27 mouse cellular contexts compared by ENCODE assay signal in genomic region chr2:45083042-45083441, GRCm38 (mm10). TPM values are rescaled to one million over a fixed set of nuclear protein-coding genes. Genes with fewer than 3 reads are reported as not detected.
DNase-seq lines count a peak whose midpoint lies in the region; ATAC-seq and TF ChIP-seq lines count a peak whose summit lies in the region.
"Had no signal": no experiment of that assay in that cellular context is flagged by ENCODE, and none has a peak within 500 bp of the region (broad histone marks: within the 10 kb centered on the region; RNA-seq: fewer than 3 reads in every experiment).

No protein-coding gene starts in this region.

- no peaks in the 10 kb centered on the region for H3K27me3 ChIP-seq in hindbrain, embryonic 12.5 days
- no peaks in the 10 kb centered on the region for H3K27me3 ChIP-seq in hindbrain, embryonic 14.5 days (ENCODE audit: control insufficient read depth, insufficient read depth, low read length)
- H3K27me3 ChIP-seq in forebrain, embryonic 15.5 days, result no peaks in the 10 kb centered on the region
- H3K27me3 ChIP-seq: embryonic facial prominence, embryonic 13.5 days; midbrain, embryonic 13.5 days; stomach, embryonic 15.5 days had no signal

- H3K9ac ChIP-seq in hindbrain, embryonic 12.5 days, result no peak overlapping the region
- H3K9ac ChIP-seq in hindbrain, embryonic 14.5 days, result no peak overlapping the region
- no peak overlapping the region for H3K9ac ChIP-seq in forebrain, embryonic 15.5 days (replicated peaks)
- H3K9ac ChIP-seq: embryonic facial prominence, embryonic 13.5 days; liver, embryonic 14.5 days; midbrain, embryonic 13.5 days; stomach, embryonic 15.5 days had no signal

- H3K4me1 ChIP-seq in hindbrain, embryonic 12.5 days, result peaks cover 35% of the 10 kb centered on the region
- peaks cover 35% of the 10 kb centered on the region for H3K4me1 ChIP-seq in hindbrain, embryonic 14.5 days (replicated peaks; ENCODE audit: control insufficient read depth, insufficient read depth, low read length)
- H3K4me1 ChIP-seq in cortical plate, adult 2 months (ENCODE audit: control insufficient read depth, insufficient read depth, low read length), result peaks cover 14% of the 10 kb centered on the region
- peaks cover 66% of the 10 kb centered on the region for H3K4me1 ChIP-seq in forebrain, embryonic 15.5 days
- H3K4me1 ChIP-seq: stomach, embryonic 15.5 days had no signal

- H3K4me3 ChIP-seq in hindbrain, embryonic 12.5 days, result no peak overlapping the region
- H3K4me3 ChIP-seq in hindbrain, embryonic 14.5 days (replicated peaks; ENCODE audit: low read length), result no peak overlapping the region
- H3K4me3 ChIP-seq in left cerebral cortex, adult 2 months, result no peak overlapping the region
- no peak overlapping the region for H3K4me3 ChIP-seq in cortical plate, adult 2 months (ENCODE audit: insufficient read depth, low read length)
- H3K4me3 ChIP-seq in forebrain, embryonic 15.5 days, result no peak overlapping the region
- H3K4me3 ChIP-seq: embryonic facial prominence, embryonic 13.5 days; heart, embryonic 10.5 days; midbrain, embryonic 13.5 days; stomach, embryonic 15.5 days had no signal

- 41% methylated on average over 10 of the region's 10 CpGs for WGBS in hindbrain, embryonic 12.5 days
- 36% methylated on average over 10 of the region's 10 CpGs for WGBS in hindbrain, embryonic 14.5 days
- WGBS in forebrain, embryonic 15.5 days, result 22% methylated on average over 10 of the region's 10 CpGs

- no peak overlapping the region for H3K27ac ChIP-seq in hindbrain, embryonic 12.5 days
- no peak overlapping the region for H3K27ac ChIP-seq in hindbrain, embryonic 14.5 days
- H3K27ac ChIP-seq in left cerebral cortex, adult 2 months, result peak overlapping the region; percentile 84
- peak overlapping the region; percentile 85 for H3K27ac ChIP-seq in cortical plate, adult 2 months (ENCODE audit: insufficient read depth, low read length)
- H3K27ac ChIP-seq in forebrain, embryonic 15.5 days (replicated peaks), result peak overlapping the region; percentile 2; the same call in 1 of the 2 replicates
- H3K27ac ChIP-seq: embryonic facial prominence, embryonic 13.5 days; heart, embryonic 10.5 days; liver, embryonic 14.5 days; macrophage; stomach, embryonic 15.5 days had no signal

- H3K9me3 ChIP-seq in hindbrain, embryonic 12.5 days (replicated peaks), result no peaks in the 10 kb centered on the region
- no peaks in the 10 kb centered on the region for H3K9me3 ChIP-seq in hindbrain, embryonic 14.5 days (ENCODE audit: control insufficient read depth, low read length)
- H3K9me3 ChIP-seq in forebrain, embryonic 15.5 days, result no peaks in the 10 kb centered on the region
- H3K9me3 ChIP-seq: embryonic facial prominence, embryonic 13.5 days; heart, embryonic 10.5 days; midbrain, embryonic 13.5 days; stomach, embryonic 15.5 days had no signal

- TF ChIP-seq CTCF in left cerebral cortex, adult 2 months (IDR thresholded peaks at IDR 0.05), result no peak
- no peak for TF ChIP-seq CTCF in cortical plate, adult 2 months (IDR thresholded peaks at IDR 0.05; ENCODE audit: extremely low read depth, insufficient read depth, low read length)

- TF ChIP-seq POLR2A in cortical plate, adult 2 months (IDR thresholded peaks at IDR 0.05; ENCODE audit: extremely low read depth, insufficient read depth, low read length), result no peak

- DNase-seq in hindbrain, embryonic 14.5 days (ENCODE audit: low spot score), result no peak
- DNase-seq in left cerebral cortex, adult 2 months (ENCODE audit: extremely low spot score in 1 of 2, low spot score in 2 of 2), result no peak
- no peak for DNase-seq in left cerebral cortex, adult 8-10 months (ENCODE audit: low spot score in 2 of 2)
- DNase-seq in spleen, postnatal 36 days (ENCODE audit: low spot score in 2 of 2), result no peak
- DNase-seq: adrenal gland, adult 2 months; B cell, adult 2 months; cerebellum, adult 9-10 months; gastrocnemius, postnatal 10 days; heart, postnatal 36 days; kidney, adult 8-10 months; kidney, postnatal 14 days; left cerebral cortex, postnatal 4 days; lung, adult 2 months; lung, postnatal 10 days; thymus, postnatal 14 days had no signal

- 0 out of 2 replicates have a peak, but pooled peaks have one; percentile 35 for ATAC-seq in hindbrain, embryonic 12.5 days (ENCODE audit: low FRiP score)
- no peak for ATAC-seq in hindbrain, embryonic 14.5 days (ENCODE audit: low FRiP score)
- ATAC-seq in forebrain, embryonic 15.5 days (replicated peaks), result no peak
- ATAC-seq in granulocyte monocyte progenitor cell, adult 5-6 weeks (replicated peaks; ENCODE audit: poor library complexity, severe bottlenecking), result no peak
- ATAC-seq: activated CD4-positive, CD25-positive, alpha-beta regulatory T cell, adult 4 months; intestine, embryonic 16.5 days; midbrain, embryonic 13.5 days had no signal

- intact Hi-C loops in left cerebral cortex, adult 2 months (cut with DNase I), result no loop called here

- no peak overlapping the region for H3K4me2 ChIP-seq in hindbrain, embryonic 12.5 days (replicated peaks)
- no peak overlapping the region for H3K4me2 ChIP-seq in hindbrain, embryonic 14.5 days (replicated peaks)
- no peak overlapping the region for H3K4me2 ChIP-seq in forebrain, embryonic 15.5 days (replicated peaks)
- H3K4me2 ChIP-seq: embryonic facial prominence, embryonic 13.5 days; midbrain, embryonic 13.5 days; stomach, embryonic 15.5 days had no signal

- H3K36me3 ChIP-seq in hindbrain, embryonic 12.5 days, result no peaks in the 10 kb centered on the region
- no peaks in the 10 kb centered on the region for H3K36me3 ChIP-seq in hindbrain, embryonic 14.5 days (replicated peaks; ENCODE audit: control insufficient read depth, insufficient read depth)
- no peaks in the 10 kb centered on the region for H3K36me3 ChIP-seq in forebrain, embryonic 15.5 days
- H3K36me3 ChIP-seq: embryonic facial prominence, embryonic 13.5 days; heart, embryonic 10.5 days; midbrain, embryonic 13.5 days; stomach, embryonic 15.5 days had no signal

RNA-seq across cellular contexts. Expression of gene Zeb2, which starts 34.2 kb away (rescaled TPM):
- 47.3 and 60.5 TPM in 2 replicates for polyA plus RNA-seq in hindbrain, embryonic 12.5 days (2016; fragmentation: Nextera tagmentation; extraction: Ambion mirVana)
- polyA plus RNA-seq in hindbrain, embryonic 14.5 days (2014; fragmentation: Nextera tagmentation; extraction: Ambion mirVana), result 38.8 and 41.9 TPM in 2 replicates
- 100 to 1,000 TPM; 156 to 181 TPM for total RNA-seq in left cerebral cortex, adult 2 months (2021)
- total RNA-seq in left cerebral cortex, adult 8-10 months (2022), result 100 to 1,000 TPM; 162 to 184 (median 166) TPM
- polyA plus RNA-seq in cortical plate, adult 2 months (2012; rRNA removed), result 63.2 and 65.4 TPM in 2 replicates
- polyA plus RNA-seq in forebrain, embryonic 15.5 days (2015; fragmentation: Nextera tagmentation; extraction: Ambion mirVana), result 106 and 119 TPM in 2 replicates
- total RNA-seq in granulocyte monocyte progenitor cell, adult 5-6 weeks (2014; fragmentation: Nextera tagmentation), result 286 and 309 TPM in 2 replicates
- 167 and 168 TPM in 2 replicates for total RNA-seq in granulocyte monocyte progenitor cell, adult 5-6 weeks (2017)

Comparison
In these comparisons a context has a peak if more than half of its experiments do, and no peak if none do; other contexts are left out.
1. H3K27ac ChIP-seq: peak in left cerebral cortex, adult 2 months (single experiment), cortical plate, adult 2 months (single experiment) and forebrain, embryonic 15.5 days (single experiment); none in hindbrain, embryonic 12.5 days (single experiment) and hindbrain, embryonic 14.5 days (single experiment).